Mouse (Mus musculus) erythroblast, embryonic 14.5 days (primary cell): ENCODE measurements at regions not wholly inside any gene's neighbourhood (a gene's known extent, or its start where the extent isn't known, plus 50 kb on each side); places are given as distances from the start of the nearest gene placed in this dataset.

Experiments
- GATA1 ChIP-seq: IDR thresholded peaks from 2 replicates; pipeline ENCODE4 v1.6.1; 2012; ENCODE audit warnings: low read length, inconsistent platforms, mixed read lengths
- TAL1 ChIP-seq: IDR thresholded peaks from 3 replicates; pipeline ENCODE4 v1.6.1; 2012; ENCODE audit warnings: low read length, inconsistent platforms, mixed read lengths

GRCm38 (mm10) chr9:113057415-113057814 lies 650.6 kb downstream of the Pdcd6ip start:
- TF ChIP-seq GATA1 (no peak), TAL1 (no peak)
